Mouse (Mus musculus) spleen, embryonic (tissue): ENCODE data around the gene Ralgps1.

ENCODE experiments used
- CTCF ChIA-PET: fragments of 350-600 bp; sonication (Branson Sonifier 250); formaldehyde crosslinking; loops from one replicate; lab custom pipeline; 2022; lab: Charles Lee

Ralgps1 gene

DNA sequence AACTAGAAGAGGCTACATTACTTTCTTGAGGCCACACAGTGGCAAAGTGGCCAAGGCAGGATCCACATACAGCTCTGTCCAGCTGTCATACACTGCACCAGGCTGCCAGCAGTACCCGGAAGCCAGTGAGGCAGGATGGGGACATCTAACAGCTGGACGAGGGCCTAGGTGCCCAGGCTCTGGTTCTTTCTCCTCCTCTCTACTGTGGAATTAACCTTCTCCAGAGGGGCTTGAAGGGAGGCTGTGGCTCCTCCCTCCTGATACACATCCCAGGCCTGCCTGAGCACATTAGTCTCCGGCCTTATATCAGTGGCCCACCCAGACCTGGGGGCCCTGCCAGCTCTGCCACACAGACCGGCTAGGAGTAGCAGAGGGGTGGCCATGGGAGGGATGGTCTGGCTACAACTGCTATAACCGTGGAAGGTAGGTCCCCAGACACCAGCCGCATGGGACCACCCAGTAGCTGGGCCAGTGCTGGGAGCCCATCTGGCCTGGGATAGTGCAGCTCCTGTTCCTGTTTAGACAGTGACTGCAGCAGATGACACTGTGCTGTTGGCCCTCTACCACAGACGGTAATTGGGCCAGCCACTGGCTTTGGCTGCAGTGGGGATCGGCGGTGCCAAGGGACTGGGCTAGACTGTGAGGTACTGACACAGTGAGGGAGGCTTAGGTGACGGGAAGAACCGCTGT lies 192.9 kb downstream of the Ralgps1 start:
- CTCF ChIA-PET = no interaction called here

DNA sequence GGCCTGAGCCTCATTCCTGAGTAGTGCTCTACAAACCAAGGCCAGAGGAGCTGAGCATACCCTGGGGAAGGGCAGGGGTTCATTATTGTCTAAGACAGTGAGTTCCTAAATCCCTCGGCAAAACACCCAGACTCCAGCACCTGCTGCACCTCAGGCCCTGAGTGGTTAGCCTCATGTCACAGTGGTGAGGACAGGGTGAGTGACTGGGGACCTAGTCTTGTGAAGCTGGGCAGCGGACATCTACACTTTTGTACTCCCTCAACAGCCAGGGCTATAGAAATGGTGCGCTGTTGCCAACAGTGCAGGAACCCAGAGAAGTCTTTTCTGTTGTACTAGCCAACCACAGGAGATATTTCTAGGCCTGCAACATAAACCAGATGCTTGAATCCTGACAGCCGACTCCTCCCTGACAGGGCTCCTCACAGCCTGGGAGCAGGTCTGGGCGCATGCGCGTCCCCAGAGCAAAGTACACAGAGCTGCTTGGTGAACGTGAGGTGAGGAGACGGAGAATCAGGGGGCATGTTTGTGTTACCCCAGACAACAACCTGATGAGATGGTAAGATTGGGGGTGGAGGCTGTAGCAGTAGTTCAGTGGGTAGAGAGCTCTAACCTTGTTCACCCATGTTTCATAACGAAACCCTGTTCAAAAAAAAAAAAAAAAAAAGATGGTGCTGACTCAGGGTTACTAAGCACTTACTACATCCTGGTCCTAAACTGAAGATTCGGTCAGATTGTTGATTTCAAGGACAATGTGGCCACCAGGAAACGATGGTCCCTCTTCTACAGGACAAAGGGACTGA lies 193.6 kb downstream of the Ralgps1 start:
- CTCF ChIA-PET = no interaction called here

DNA sequence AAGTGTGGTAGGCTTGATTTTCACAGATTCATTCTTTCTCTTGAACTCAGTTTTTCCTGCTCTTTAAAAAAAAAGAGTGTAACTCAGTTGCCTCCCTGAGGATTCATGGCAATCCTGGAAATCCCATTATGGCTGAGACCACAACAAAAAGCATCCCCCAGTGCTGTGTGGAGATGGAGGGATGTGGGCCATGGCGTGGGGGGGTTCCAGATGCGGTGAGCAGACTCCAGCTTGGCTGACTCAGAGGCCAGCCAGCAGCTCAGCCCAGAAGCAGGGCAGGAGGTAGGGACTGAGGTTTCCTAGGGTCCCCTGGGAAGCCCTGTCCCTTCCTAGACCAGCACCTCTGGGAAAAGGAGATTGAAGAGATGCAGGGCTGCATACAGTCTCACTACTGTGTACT lies 194.4 kb downstream of the Ralgps1 start:
- CTCF ChIA-PET = no interaction called here

DNA sequence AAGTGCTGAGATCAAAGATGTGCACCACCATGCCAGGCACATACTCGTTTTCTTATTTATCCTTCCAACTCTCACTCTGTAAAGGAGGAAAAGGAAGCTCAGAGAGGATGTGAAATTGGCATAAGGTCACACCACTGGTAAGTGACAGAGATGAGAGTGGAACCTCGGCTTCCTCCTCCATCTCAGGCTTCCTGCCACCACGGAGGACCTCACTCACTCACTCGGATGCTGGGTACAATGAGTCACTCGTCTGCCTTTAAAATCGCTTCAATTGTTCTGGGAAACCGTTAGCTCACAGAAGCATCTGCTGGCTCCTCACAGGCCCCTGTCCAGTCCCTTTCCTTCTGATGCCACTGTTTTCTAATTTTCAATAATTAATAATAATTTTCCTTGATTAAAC lies 194.8 kb downstream of the Ralgps1 start:
- CTCF ChIA-PET = no interaction called here

DNA sequence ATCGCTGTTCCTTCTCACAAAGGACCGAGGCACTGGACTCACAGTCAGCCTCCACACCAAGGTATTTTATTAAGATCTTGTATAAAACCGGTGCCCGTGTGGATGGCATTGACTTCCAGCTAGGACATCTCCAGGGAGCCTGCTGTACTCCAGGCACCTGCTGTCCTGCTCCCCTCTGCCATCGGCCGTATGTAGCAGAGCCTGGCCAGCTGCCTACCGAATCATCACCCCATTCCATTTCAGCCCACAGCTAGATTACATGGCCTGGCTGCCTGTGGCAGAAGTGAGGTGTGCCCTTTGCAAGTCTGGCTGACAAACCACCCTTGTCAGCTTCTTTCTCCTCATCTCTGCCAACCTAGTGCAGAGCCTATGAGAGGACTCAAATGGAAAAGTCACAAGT lies 197.6 kb downstream of the Ralgps1 start:
- CTCF ChIA-PET = no interaction called here

DNA sequence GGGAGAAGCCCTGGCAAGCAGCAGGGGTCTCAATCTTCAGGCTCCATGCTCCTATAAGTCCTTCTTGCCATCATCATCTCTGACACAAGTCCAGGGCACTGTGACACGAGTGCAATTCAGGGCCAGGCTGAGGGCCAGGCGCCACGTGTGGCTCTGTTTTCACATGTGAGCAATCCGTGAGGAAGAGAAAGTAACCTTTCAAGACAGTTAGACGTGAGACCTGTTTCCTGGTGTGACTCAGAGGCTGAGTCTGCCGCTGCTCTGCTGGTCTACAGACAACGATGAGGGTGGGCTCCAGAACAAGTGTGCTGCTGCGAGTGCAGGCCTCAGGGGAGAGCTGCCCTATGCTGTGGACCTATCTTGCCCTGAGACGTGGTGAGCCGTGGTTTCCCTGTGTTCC lies 198.2 kb downstream of the Ralgps1 start:
- CTCF ChIA-PET = no interaction called here

DNA sequence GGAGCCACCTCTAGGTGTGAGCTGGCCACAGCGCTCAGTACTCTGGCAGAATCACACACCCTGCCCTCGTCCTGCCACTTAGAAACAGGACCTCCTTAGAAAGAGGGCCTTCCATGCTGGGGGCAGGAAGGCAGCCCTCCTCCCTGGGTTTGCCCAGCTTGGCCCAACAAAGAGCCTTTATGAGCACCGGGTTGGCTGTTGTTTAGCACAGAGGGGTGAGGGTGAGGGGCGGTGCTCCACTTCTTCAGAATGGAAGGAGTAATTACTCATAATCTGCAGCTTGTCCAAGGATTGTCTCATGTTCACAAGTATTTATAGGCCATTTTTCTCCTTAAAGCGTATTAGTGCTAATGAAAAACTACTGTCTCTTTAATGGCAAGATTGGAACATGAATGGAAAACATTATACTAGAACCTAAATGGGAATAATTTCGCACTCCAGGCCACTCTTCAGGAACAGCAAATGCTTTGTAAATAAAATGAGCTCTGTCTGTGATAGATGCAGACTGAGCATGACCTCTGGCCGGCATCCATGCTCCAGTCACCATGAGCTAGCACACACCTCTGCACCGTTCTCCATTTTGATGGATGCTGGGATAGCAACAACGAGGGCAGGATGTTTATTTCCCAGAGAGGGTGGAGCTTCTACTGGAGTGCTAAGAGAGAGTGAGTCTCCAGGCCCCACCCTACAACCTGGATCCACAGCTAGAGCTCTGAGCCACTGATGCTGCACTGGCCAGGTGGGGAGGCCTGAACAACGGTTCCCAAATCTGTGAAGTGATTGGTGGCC lies 200.3 kb downstream of the Ralgps1 start:
- CTCF ChIA-PET = no interaction called here

DNA sequence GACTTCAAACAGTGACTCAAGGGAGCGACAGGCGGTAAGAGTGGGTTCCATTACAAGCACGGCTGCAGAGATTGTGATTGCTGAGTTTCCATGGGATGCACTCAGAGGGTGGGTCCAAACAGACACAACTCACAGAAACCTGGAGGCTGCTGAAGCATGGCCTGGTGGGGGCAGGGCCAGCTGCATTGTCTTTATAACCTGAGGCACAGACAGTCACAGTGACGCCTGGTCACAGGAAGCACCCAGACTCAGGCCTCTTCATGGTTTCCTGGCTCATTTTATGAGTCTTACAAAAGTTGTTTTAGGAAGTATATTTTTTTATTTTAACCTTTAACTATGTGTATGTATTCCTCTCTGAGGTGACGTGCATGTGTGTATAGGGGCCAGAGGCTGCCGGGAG lies 201.8 kb downstream of the Ralgps1 start:
- CTCF ChIA-PET = no interaction called here

DNA sequence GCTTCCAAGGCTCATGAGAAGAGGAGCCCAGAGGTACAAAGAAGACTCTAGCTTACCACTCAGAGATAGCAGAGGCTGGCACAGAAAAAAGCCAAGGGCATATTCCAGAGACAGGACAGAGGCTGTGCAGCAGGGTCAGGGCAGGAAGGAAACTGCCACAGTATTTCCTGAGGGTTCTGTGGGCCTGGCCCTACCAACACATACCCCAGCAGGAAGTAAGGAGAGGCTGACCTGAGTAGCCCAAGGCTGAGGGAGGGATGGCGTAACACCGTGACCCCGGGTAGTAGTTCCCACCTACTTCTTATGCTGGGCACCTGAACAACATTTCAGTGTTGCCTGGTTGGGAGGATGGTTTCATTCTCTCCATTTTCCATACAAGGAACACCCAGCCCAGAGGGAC lies 204.2 kb downstream of the Ralgps1 start:
- CTCF ChIA-PET = no interaction called here

DNA sequence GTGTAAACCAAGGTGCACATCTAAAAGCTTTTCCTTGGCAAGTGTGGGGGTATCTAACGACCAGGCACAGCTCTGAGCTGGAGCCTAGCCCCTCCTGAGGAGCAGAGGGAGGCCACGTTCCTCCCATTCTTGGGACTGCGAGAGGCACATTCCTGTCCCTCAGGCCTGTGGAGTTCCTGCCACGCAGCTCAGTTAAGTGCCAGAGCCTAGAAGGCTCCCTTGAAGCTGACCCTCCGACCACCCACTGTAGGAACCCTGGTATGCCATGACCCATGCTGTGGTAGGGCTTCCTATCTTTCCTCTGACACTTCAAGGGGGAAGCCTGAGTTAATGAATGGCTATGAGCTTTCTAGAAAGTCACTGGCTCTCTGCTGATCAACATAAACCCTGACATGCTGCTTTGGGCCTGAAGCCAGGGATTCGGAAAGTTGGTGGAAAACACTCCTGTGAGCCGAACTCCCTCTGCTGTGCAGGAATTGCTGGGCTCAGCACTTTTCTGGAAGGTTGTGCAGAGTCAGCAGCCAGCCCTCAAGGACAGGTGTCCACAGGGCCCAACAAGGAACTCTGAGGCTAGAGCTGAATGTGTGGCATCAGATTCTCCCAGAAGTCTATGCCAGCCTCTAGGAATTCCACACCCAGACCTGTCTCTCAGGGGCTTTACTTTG lies 205.4 kb downstream of the Ralgps1 start:
- CTCF ChIA-PET = no interaction called here

DNA sequence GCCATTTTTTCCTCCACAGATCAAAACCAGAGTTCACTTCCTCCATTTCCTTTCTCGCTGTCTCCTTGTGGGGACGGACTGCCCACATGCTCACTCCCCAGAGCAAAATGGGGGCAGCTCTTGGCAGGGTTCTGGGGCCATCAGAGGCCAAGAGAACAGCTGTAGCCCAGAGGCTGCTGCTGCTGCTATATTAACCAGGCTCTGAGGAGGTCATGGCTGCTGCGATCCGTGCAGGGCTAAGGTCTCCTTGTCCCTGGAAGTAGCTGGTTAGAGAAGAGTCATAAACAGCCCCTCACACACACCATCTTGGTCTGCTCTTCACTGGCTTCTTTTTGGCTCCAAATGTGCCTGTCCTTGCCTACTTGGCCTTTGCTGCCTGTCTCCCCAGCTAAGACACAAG lies 206.1 kb downstream of the Ralgps1 start:
- CTCF ChIA-PET = no interaction called here

DNA sequence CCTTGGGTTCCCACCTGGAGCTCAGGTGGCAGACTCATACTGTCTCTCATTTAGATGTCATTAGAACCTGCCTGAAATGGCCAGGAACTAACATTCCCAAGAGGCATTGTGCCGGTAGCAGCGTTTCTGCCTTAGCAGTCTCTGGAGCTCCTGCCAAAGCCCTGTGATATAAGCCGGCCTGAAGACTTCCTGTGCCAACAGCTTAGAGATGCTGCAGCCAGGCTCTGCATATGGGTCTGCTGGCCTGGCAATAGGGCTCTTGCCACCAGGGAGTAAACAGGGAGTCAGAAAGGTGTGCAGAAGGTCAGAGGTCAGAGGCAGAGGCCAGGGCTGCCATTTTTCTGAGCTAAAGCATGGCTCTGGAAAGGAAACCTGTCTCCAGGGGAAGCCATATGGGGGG lies 206.6 kb downstream of the Ralgps1 start:
- CTCF ChIA-PET = no interaction called here

DNA sequence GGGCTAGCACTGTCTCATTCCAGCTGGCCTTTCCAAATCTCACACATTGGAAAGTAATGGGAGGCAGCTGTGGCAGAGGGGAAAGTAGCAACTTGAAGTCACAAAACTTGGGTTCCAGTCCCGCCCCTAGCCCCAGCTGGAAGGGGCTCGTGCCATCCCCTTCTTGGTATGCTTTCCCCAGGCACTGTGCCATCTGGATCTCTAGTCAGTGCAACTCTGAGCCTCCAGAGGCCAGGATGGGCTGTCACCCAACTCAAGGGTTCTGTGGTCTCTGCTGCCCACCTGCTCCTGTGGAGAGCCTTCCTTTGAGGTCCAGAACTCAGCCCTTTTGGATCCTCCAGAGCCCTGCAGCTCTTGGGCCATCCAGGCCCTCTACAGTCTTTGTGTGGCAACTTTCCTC lies 209.2 kb downstream of the Ralgps1 start:
- CTCF ChIA-PET = no interaction called here

DNA sequence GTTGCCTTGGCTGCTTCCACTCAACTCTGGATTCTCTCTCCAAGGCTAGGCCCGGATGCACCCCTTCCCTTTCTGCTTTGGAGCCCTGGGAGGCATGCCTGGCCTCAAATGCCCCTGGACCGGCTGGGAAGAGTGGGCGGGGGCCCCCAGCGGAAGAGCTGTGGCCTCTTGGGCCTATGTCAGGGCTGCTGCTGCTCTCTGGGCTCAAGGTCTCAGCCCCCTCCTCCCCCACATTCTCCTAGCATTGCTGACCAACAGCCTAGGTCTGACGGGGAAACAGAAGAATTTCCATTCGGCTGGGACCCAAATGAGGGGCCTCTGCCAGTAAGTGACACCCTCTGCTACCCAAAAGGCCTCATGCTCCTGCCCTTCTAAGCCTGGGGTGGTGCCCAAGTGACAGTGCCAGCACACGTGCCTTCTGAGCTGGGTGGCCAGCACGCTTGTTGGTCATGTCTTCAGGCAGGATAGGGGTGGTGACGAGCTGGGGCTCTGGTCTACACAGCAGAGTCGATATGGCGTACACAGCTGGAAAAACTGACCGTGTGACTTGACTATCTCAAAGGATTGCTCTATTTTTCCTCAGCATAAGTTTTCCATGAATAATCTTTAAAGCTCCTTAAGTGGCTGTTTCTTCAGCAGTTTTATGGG lies 210.8 kb downstream of the Ralgps1 start:
- CTCF ChIA-PET = no interaction called here

DNA sequence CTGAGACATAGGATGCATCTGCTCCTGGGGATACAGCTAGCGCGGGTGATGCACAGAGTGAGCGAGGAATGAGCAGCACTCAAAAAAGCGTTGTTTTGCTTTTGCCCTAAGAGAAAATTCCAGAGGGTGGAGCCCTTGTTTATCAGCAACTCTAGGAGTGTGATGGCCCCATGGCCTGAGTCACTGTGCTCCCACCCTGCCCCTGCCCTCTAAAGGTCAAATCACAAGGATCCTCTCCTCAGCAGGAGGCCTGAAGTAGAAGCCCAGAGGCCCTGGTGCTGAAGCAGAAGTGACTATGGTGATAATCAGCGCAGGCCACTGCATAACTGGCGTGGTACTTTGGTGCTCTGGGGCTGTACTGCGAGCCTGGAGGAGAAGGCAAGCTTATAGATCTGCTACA lies 211.7 kb downstream of the Ralgps1 start:
- CTCF ChIA-PET = no interaction called here

DNA sequence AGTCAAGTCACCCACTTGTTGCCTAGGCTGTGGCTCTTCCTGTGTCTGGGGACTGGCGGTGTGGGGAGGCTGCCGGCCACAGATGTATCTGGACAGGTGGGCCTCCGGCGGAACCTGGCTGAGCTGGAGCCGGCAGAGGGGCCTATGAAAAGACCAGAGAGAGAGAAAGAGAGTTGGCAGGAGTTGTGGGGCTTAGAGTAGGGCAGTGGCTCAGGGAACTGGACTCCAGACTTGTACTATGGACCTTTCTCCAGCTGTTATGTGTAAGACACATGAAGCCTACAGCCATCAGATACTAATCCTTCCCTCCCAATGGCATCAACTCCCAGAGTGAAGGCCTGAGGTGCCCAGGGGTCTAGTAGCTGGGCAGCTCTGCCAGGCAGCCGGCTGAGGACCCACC lies 212.4 kb downstream of the Ralgps1 start:
- CTCF ChIA-PET = no interaction called here

DNA sequence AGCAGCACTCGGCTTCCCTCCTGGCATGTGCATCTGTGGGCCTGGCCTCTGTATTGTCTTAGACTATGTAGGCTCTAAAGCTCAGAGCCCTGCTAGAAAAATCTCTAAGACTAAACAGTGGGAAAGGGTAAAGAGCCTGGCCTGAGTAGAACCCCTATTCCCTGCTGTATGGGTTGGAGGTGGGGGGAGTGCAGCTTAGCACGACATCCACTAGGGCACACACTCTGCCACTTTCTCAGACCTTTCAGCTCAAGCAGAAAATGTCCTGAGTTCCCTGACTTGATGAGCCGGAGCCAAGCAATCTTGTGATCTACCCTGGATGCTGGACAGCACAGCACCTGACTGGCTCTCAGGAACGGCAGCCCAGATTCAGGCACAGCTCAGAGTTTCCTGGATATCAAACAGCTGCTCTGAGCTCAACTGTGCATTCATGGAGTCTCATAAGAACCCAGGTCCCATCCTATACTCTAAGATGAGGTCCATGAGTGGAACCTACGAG lies 215.0 kb downstream of the Ralgps1 start:
- CTCF ChIA-PET = interaction anchor here (0.9 to 1.0 kb wide), 2 partner anchors 192 to 195 kb away, joined by 3 read pairs; no protein-coding TSS in a partner anchor

DNA sequence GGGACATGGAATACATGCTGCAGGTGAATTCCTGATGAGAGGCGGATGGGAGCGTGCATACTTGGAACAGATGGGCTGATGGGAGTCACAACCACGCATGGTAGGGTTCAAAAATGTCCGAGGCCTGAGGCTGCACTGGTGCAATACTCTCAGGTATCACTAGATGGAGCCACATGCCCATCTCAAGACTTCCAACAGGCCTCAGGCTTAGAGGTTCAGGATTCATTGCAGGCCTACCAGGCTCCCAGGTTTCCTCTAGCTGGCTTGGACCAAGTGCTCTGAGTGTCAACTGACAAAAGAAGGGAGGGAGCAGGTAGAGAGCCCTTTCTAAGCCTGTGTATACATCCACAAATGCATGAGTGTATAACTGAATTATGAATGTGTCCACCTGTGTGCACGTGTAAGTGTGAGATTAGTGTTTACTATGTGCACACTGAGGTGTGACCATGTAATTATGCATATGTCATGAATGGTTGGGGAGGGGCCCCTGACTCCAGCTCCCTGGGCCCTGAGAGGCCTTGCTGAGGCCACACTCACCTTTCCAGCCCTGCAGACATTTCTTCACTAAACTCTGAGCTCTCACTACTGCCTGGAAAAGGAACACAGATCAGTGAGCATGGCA lies 216.4 kb downstream of the Ralgps1 start:
- CTCF ChIA-PET = no interaction called here

DNA sequence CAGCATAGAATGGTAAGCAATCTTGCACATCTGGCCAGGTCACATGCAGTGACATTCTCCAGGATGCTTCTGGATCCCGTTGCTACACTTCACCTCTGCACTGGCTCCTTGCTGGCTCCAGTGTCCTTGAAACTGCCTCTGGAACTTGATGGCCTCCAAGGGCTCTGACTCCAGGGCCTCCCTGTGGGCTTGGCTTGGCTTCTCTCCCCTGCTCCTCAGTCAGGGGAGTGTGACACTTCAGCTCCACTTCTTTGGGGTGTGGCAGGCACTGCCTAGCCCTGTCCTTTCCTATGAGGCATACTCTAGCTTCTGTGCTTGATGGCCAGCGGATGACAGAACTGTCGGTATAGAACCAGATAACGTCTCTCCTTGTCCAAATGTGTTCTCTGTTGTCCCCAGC lies 224.3 kb downstream of the Ralgps1 start:
- CTCF ChIA-PET = no interaction called here

DNA sequence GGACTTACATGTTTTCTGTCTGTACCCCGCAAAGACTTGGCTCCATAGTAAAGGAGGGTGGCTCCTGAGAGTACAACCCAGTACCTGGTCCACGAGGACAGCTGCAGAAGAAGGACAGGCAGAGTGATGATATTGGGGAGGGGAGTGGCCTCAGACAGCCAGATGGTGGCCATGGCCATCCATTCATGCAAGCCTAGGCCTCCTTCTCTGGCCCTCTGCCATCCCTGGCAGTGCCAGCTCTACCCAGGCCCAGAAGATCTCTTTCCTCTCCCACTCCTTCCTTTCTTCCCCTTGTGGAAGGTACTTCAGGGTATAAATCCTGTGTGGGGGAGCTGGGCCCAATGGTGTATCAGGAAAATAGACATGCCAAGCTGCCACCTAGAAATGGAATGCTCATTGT lies 228.0 kb downstream of the Ralgps1 start:
- CTCF ChIA-PET = no interaction called here

DNA sequence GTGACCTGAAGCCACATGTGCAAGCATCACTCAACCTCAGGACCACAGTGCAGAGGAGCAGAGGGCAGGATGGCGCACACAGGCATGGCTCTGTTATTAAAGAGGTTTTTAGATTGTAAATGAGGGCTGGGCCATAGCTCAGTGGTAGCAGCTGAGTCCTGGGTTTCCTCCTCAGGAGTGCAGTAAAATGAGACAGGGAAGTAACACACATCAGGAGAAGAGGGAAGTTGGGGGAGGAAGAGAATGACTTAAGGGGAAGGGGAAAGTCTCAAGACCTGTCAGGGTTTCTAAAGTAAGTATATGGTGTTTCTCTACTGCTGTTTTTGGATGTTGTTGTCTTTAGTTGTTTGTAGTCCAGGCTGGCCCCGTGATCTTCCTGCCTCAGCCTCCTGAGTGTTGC lies 232.8 kb downstream of the Ralgps1 start:
- CTCF ChIA-PET = no interaction called here
